Mouse (Mus musculus): ENCODE results near the gene B4galt3. TPM values are rescaled to one million over a fixed set of nuclear protein-coding genes. Genes with fewer than 3 reads are reported as not detected.

B4galt3 gene
- polyA plus RNA-seq, 1 experiment, result 64.8 TPM

DNA sequence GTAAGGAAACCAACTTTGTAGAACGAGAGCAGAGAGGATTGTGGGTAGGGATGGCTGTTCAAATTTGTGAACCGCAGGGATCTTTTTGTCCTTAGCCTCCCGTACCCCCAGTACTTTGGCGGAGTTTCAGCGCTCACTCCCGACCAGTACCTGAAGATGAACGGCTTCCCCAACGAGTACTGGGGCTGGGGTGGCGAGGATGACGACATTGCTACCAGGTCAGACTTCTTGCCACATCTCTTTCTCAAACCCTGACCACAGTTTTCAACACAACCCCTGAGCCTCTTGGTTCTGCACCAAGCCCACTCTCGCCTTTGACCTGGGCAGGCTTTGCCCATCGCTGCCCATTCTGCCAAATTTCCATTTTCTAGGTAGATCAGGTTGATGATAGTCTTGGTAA is 4.0 kb downstream of the B4galt3 start:
- no peak overlapping the region for H3K4me3 ChIP-seq (ENCODE audit: low read depth, low read length)
- peaks cover 1% of the 10 kb centered on the region for H3K4me1 ChIP-seq (ENCODE audit: control insufficient read depth, insufficient read depth, low read length)
- TF ChIP-seq POLR2A (IDR thresholded peaks at IDR 0.05; ENCODE audit: insufficient read depth, low read length) (no peak), CTCF (IDR thresholded peaks at IDR 0.05; ENCODE audit: low read depth, low read length) (no peak), EP300 (IDR thresholded peaks at IDR 0.05; ENCODE audit: insufficient read depth, low read depth, low read length) (no peak)
- no peak overlapping the region for H3K9ac ChIP-seq (ENCODE audit: low read depth, poor library complexity, severe bottlenecking)
- H3K9me3 ChIP-seq (replicated peaks; ENCODE audit: control insufficient read depth, insufficient read depth, low read length, poor library complexity, severe bottlenecking), result no peaks in the 10 kb centered on the region
- H3K27ac ChIP-seq (ENCODE audit: insufficient read depth, low read length), result no peak overlapping the region
- H3K36me3 ChIP-seq (ENCODE audit: control insufficient read depth, insufficient read depth, low read length, poor library complexity, severe bottlenecking), result peaks cover 34% of the 10 kb centered on the region
- no peaks in the 10 kb centered on the region for H3K27me3 ChIP-seq (ENCODE audit: control insufficient read depth, insufficient read depth, low read length, poor library complexity, severe bottlenecking)

DNA sequence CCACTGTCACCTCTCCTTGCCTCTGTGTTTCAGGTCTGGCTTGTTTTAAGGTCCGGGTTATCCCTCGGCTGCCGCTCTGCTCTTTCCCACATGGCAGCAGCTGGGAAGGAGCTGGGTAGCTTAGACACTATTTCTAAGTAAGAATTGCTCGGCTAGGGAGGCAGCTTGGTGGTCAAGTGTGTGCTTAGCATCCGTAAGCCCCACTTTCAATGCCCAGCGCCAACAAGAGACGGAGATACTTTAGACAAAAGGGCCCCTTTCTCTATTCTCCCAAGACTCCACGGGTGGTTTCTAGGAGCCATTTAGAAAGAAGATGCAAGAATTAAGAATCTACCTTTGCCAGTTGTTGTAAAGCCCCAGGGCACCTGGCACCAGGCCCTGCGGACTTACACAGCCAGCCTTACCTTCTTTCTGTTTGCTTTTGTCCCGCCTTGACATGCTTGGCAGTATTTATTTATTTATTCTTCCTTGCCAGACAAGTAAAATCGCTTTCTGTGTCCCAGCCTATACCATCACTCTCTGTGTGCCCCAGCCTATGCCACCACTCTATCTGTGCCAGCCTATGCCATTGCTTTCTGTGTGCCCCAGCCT is 5.1 kb downstream of the B4galt3 start:
- TF ChIP-seq EP300 (IDR thresholded peaks at IDR 0.05; ENCODE audit: insufficient read depth, low read depth, low read length) (no peak), CTCF (IDR thresholded peaks at IDR 0.05; ENCODE audit: low read depth, low read length) (no peak), POLR2A (IDR thresholded peaks at IDR 0.05; ENCODE audit: insufficient read depth, low read length) (no peak)
- no peak overlapping the region for H3K4me3 ChIP-seq (ENCODE audit: low read depth, low read length)
- H3K4me1 ChIP-seq (ENCODE audit: control insufficient read depth, insufficient read depth, low read length), result peaks cover 1% of the 10 kb centered on the region
- H3K27ac ChIP-seq (ENCODE audit: insufficient read depth, low read length), result no peak overlapping the region
- H3K9ac ChIP-seq (ENCODE audit: low read depth, poor library complexity, severe bottlenecking), result no peak overlapping the region
- H3K36me3 ChIP-seq (ENCODE audit: control insufficient read depth, insufficient read depth, low read length, poor library complexity, severe bottlenecking), result peaks cover 34% of the 10 kb centered on the region
- H3K27me3 ChIP-seq (ENCODE audit: control insufficient read depth, insufficient read depth, low read length, poor library complexity, severe bottlenecking), result no peaks in the 10 kb centered on the region
- H3K9me3 ChIP-seq (replicated peaks; ENCODE audit: control insufficient read depth, insufficient read depth, low read length, poor library complexity, severe bottlenecking), result no peaks in the 10 kb centered on the region

DNA sequence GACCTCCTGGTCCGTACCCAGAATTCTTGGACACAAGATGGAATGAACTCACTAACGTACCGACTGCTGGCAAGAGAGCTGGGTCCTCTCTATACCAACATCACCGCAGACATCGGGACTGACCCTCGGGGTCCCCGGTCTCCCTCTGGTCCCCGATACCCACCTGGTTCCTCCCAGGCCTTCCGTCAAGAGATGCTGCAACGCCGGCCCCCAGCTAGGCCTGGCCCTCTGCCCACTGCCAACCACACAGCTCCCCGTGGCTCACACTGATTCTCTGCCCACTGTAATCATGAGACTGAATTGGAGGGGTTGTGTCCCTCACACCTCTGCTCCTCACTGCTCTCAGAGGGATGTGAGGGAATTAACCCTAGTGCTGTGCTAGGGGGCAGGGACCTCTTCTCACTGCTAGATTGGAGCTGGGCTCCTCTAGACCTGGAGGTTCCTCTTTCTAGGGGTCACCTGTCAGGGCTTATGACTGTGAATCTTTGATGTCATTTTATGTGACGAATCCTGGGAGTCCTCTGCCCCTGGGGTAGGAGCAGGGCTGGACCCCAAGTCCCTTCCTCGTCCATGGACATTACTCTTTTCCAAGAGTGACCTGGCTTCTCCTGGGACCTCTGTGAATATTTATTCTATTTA is 6.1 kb downstream of the B4galt3 start:
- Histone ChIP-seq H3K36me3 (ENCODE audit: control insufficient read depth, insufficient read depth, low read length, poor library complexity, severe bottlenecking) (peaks cover 34% of the 10 kb centered on the region), H3K9ac (ENCODE audit: low read depth, poor library complexity, severe bottlenecking) (no peak overlapping the region), H3K4me3 (ENCODE audit: low read depth, low read length) (no peak overlapping the region), H3K4me1 (ENCODE audit: control insufficient read depth, insufficient read depth, low read length) (no peaks in the 10 kb centered on the region), H3K27me3 (ENCODE audit: control insufficient read depth, insufficient read depth, low read length, poor library complexity, severe bottlenecking) (no peaks in the 10 kb centered on the region), H3K9me3 (replicated peaks; ENCODE audit: control insufficient read depth, insufficient read depth, low read length, poor library complexity, severe bottlenecking) (no peaks in the 10 kb centered on the region), H3K27ac (ENCODE audit: insufficient read depth, low read length) (no peak overlapping the region)
- TF ChIP-seq CTCF (IDR thresholded peaks at IDR 0.05; ENCODE audit: low read depth, low read length) (no peak), EP300 (IDR thresholded peaks at IDR 0.05; ENCODE audit: insufficient read depth, low read depth, low read length) (no peak), POLR2A (IDR thresholded peaks at IDR 0.05; ENCODE audit: insufficient read depth, low read length) (no peak)

DNA sequence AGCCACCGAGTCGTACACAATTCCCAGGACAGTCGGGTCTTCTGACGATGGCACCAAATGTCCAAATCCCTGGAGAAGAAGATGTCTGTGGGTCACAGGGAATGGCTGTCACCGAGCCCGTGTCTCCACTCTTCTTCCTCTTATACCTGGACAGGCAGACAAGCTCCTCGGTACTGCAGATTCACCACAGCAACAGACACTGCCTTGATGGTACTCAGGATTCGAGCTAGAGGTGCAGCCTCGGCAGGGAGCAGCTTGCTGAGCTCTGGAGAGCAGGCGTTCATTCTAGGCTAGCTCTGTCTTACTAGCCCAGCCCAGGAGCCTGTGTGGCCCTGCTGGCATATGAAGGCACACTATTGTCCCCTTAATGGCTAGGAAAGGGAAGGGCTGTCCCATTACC is 7.6 kb downstream of the B4galt3 start:
- Histone ChIP-seq H3K4me1 (ENCODE audit: control insufficient read depth, insufficient read depth, low read length) (no peaks in the 10 kb centered on the region), H3K9me3 (replicated peaks; ENCODE audit: control insufficient read depth, insufficient read depth, low read length, poor library complexity, severe bottlenecking) (no peaks in the 10 kb centered on the region), H3K4me3 (ENCODE audit: low read depth, low read length) (no peak overlapping the region), H3K9ac (ENCODE audit: low read depth, poor library complexity, severe bottlenecking) (no peak overlapping the region), H3K36me3 (ENCODE audit: control insufficient read depth, insufficient read depth, low read length, poor library complexity, severe bottlenecking) (peaks cover 31% of the 10 kb centered on the region), H3K27me3 (ENCODE audit: control insufficient read depth, insufficient read depth, low read length, poor library complexity, severe bottlenecking) (no peaks in the 10 kb centered on the region), H3K27ac (ENCODE audit: insufficient read depth, low read length) (no peak overlapping the region)
- TF ChIP-seq EP300 (IDR thresholded peaks at IDR 0.05; ENCODE audit: insufficient read depth, low read depth, low read length) (no peak), CTCF (IDR thresholded peaks at IDR 0.05; ENCODE audit: low read depth, low read length) (no peak), POLR2A (IDR thresholded peaks at IDR 0.05; ENCODE audit: insufficient read depth, low read length) (no peak)

DNA sequence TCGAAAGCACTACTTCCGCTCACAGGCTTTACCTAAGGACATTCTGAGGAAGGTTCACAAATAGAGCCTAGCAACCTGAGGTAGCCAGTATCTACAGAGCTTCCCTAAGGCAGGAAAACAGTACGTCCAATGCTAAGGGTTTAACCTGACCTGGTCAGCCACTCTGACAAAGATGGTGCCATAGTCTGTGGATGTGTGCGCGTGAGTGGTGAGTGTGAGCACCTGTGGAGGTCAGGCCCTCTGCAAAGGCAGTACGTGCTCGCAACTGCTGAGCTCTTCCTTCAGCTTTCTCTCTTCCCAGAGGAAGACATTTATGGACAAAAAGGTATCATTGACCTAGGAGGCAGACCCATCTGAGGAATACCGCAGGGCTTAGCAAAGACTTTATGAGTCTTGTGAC is 8.3 kb downstream of the B4galt3 start:
- Histone ChIP-seq H3K27ac (ENCODE audit: insufficient read depth, low read length) (no peak overlapping the region), H3K9me3 (replicated peaks; ENCODE audit: control insufficient read depth, insufficient read depth, low read length, poor library complexity, severe bottlenecking) (no peaks in the 10 kb centered on the region), H3K9ac (ENCODE audit: low read depth, poor library complexity, severe bottlenecking) (no peak overlapping the region), H3K4me3 (ENCODE audit: low read depth, low read length) (no peak overlapping the region), H3K27me3 (ENCODE audit: control insufficient read depth, insufficient read depth, low read length, poor library complexity, severe bottlenecking) (no peaks in the 10 kb centered on the region), H3K4me1 (ENCODE audit: control insufficient read depth, insufficient read depth, low read length) (no peaks in the 10 kb centered on the region), H3K36me3 (ENCODE audit: control insufficient read depth, insufficient read depth, low read length, poor library complexity, severe bottlenecking) (peaks cover 29% of the 10 kb centered on the region)
- TF ChIP-seq EP300 (IDR thresholded peaks at IDR 0.05; ENCODE audit: insufficient read depth, low read depth, low read length) (no peak), POLR2A (IDR thresholded peaks at IDR 0.05; ENCODE audit: insufficient read depth, low read length) (no peak), CTCF (IDR thresholded peaks at IDR 0.05; ENCODE audit: low read depth, low read length) (no peak)

DNA sequence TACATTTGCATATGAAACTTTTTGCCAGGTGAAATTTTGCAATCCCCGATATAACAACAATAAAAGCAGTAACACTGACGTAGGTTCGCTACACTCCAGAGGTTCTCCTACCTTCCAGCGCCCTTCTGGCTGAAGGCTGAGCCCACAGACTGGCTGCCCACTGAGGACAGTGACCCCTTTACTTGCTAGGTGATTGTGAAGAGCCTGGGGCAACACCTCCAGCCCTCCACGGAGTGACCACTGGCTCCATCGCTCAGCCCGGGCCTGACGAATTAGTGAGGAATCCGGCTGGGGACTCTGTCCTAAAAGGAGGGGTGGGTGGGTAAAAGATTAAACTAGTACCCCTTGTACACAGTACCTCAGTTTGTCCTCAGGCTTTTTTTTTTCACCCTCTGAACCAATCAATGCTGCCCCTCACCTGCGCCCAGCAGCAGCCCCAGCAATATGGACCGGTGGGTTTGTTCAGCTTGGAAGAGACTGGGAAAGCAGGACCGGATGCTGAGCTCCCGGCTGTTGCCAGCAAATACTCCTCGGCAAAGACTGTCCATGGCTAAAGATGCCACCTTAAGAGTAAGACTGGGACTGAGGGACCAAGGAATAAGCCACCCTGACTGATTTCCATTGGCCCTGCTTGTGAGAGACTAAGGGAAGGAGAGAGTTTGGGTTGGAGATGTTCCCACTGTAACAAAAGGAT is 9.0 kb downstream of the B4galt3 start:
- Histone ChIP-seq H3K9ac (ENCODE audit: low read depth, poor library complexity, severe bottlenecking) (no peak overlapping the region), H3K4me3 (ENCODE audit: low read depth, low read length) (no peak overlapping the region), H3K27ac (ENCODE audit: insufficient read depth, low read length) (no peak overlapping the region), H3K4me1 (ENCODE audit: control insufficient read depth, insufficient read depth, low read length) (no peaks in the 10 kb centered on the region), H3K36me3 (ENCODE audit: control insufficient read depth, insufficient read depth, low read length, poor library complexity, severe bottlenecking) (peaks cover 26% of the 10 kb centered on the region), H3K27me3 (ENCODE audit: control insufficient read depth, insufficient read depth, low read length, poor library complexity, severe bottlenecking) (no peaks in the 10 kb centered on the region), H3K9me3 (replicated peaks; ENCODE audit: control insufficient read depth, insufficient read depth, low read length, poor library complexity, severe bottlenecking) (no peaks in the 10 kb centered on the region)
- TF ChIP-seq EP300 (IDR thresholded peaks at IDR 0.05; ENCODE audit: insufficient read depth, low read depth, low read length) (no peak), POLR2A (IDR thresholded peaks at IDR 0.05; ENCODE audit: insufficient read depth, low read length) (no peak), CTCF (IDR thresholded peaks at IDR 0.05; ENCODE audit: low read depth, low read length) (no peak)
